Mouse (Mus musculus): ENCODE results near the gene Gabbr2. TPM values are rescaled to one million over a fixed set of nuclear protein-coding genes. Genes with fewer than 3 reads are reported as not detected.

Gene Gabbr2
- 0.08 and 0.28 TPM in 2 replicates for polyA plus RNA-seq (2016; fragmentation: Nextera tagmentation; extraction: Ambion mirVana)

- Histone ChIP-seq H3K4me3 (peak within 1 kb of the TSS; percentile 43), H3K27ac (no peak within 1 kb of the TSS), H3K27me3 (replicated peaks) (peaks cover 79% of the 10 kb centered on the region), H3K9me3 (replicated peaks) (no peaks in the 10 kb centered on the region), H3K4me2 (peak within 1 kb of the TSS; percentile 67), H3K36me3 (no peaks in the 10 kb centered on the region), H3K9ac (no peak within 1 kb of the TSS), H3K4me1 (0 out of 2 replicates have a peak, but pooled peaks cover 4% of the 10 kb centered on the region)
- ATAC-seq, result no peak
- WGBS (ENCODE audit: insufficient replicate concordance), result 5% methylated on average over 113 of the region's 134 CpGs
Observed at GRCm38 (mm10) chr4:46991016-46991958, at the start of gene Gabbr2. Gene Gabbr2, minus strand, starts transcription at chr4:46991873.

DNA sequence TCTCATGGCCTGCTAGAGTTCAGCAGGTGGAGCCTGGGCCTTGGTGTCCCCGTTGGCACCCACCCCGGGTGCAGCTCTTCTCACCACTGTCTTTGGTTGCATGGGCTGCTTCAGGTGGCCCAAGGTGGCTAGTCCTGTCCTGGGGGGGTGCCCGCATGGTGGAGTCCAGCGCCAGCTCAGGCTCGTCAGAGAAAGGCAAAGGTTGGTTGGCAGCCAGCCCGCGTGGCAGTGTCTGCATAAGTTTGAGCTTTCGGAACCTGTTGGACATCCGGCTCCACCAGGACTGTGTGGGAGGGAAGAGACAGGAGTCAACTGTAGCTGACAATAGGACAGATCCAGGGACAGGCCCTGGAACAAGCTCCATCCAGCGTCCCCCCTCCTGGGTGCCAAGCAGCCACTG, 47.9 kb upstream of the Gabbr2 start:
- Histone ChIP-seq H3K4me1 (no peaks in the 10 kb centered on the region), H3K4me3 (no peak overlapping the region), H3K9me3 (replicated peaks) (no peaks in the 10 kb centered on the region), H3K9ac (no peak overlapping the region), H3K27ac (no peak overlapping the region), H3K36me3 (no peaks in the 10 kb centered on the region), H3K4me2 (no peak overlapping the region), H3K27me3 (replicated peaks) (no peaks in the 10 kb centered on the region; the same call in 1 of the 2 replicates)
- no peak for ATAC-seq
- WGBS (ENCODE audit: insufficient replicate concordance), result 76% methylated on average over 10 of the region's 10 CpGs

DNA sequence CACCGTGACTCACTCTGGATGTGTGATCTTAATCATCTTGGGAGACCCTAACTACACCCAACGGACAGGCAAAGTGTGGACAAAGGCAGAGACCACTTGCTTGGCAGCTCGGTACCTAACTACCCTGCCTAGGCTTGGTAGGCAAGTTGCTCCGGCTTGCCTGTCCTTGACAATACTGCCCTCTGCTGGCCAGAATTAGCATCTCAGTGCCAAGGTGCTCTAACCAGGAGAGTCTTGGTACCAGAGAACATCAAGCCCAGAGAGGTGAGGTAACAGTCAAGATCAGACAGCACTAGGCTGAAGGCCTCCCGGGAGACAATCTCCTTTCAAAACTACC, 45.6 kb upstream of the Gabbr2 start:
- Histone ChIP-seq H3K36me3 (no peaks in the 10 kb centered on the region), H3K4me3 (no peak overlapping the region), H3K9me3 (replicated peaks) (no peaks in the 10 kb centered on the region), H3K4me2 (no peak overlapping the region), H3K4me1 (no peaks in the 10 kb centered on the region), H3K27me3 (replicated peaks) (no peaks in the 10 kb centered on the region; the same call in 1 of the 2 replicates), H3K9ac (no peak overlapping the region), H3K27ac (no peak overlapping the region)
- ATAC-seq, result peak; percentile 32; the same call in 1 of the 2 replicates
- 17% methylated on average over 5 of the region's 5 CpGs for WGBS (ENCODE audit: insufficient replicate concordance)

GRCm38 (mm10) chr4:47036486-47037320, 45.0 kb upstream of the Gabbr2 start:
- H3K9ac ChIP-seq, result no peak overlapping the region
- no peaks in the 10 kb centered on the region for H3K9me3 ChIP-seq (replicated peaks)
- WGBS (ENCODE audit: insufficient replicate concordance), result 56% methylated on average over 13 of the region's 13 CpGs
- H3K27me3 ChIP-seq (replicated peaks), result no peaks in the 10 kb centered on the region; the same call in 1 of the 2 replicates
- no peak overlapping the region for H3K4me2 ChIP-seq
- no peaks in the 10 kb centered on the region for H3K36me3 ChIP-seq
- no peak for ATAC-seq
- no peak overlapping the region for H3K27ac ChIP-seq
- no peaks in the 10 kb centered on the region for H3K4me1 ChIP-seq
- no peak overlapping the region for H3K4me3 ChIP-seq

- Histone ChIP-seq H3K36me3 (no peaks in the 10 kb centered on the region), H3K9me3 (replicated peaks) (no peaks in the 10 kb centered on the region), H3K27me3 (replicated peaks) (no peaks in the 10 kb centered on the region; the same call in 1 of the 2 replicates), H3K9ac (no peak overlapping the region), H3K27ac (no peak overlapping the region), H3K4me2 (no peak overlapping the region), H3K4me1 (no peaks in the 10 kb centered on the region), H3K4me3 (no peak overlapping the region)
- WGBS (ENCODE audit: insufficient replicate concordance), result 61% methylated on average over 14 of the region's 14 CpGs
- no peak for ATAC-seq
Observed at GRCm38 (mm10) chr4:47035536-47035935, 43.9 kb upstream of the Gabbr2 start.

DNA sequence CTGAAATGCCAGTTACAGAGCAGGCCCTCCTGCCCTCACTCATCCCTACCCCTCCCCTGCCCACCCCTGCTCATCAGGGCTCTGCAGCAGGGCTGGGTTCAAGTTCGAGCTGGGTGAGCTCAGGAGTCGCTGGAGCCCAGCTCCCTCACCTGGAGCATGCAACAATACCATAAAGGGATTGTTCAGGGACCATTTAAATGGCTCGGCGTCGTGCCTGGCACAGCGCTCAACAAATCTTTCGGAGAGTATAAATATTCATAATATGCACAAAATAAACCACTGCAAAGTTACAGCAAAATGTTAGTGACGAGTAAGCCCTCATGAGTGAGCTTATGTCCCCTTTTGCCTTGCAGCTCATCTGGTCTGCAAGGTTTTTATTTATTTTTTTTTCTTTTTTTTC, 40.5 kb upstream of the Gabbr2 start:
- Histone ChIP-seq H3K4me3 (no peak overlapping the region), H3K4me2 (no peak overlapping the region), H3K4me1 (no peaks in the 10 kb centered on the region), H3K27ac (no peak overlapping the region), H3K36me3 (no peaks in the 10 kb centered on the region), H3K9ac (no peak overlapping the region), H3K9me3 (replicated peaks) (no peaks in the 10 kb centered on the region), H3K27me3 (replicated peaks) (no peaks in the 10 kb centered on the region; the same call in 1 of the 2 replicates)
- 67% methylated on average over 8 of the region's 8 CpGs for WGBS (ENCODE audit: insufficient replicate concordance)
- no peak for ATAC-seq

- WGBS (ENCODE audit: insufficient replicate concordance), result 57% methylated on average over 5 of the region's 5 CpGs
- no peak for ATAC-seq
- no peaks in the 10 kb centered on the region for H3K36me3 ChIP-seq
Observed at GRCm38 (mm10) chr4:47028791-47029190, 37.1 kb upstream of the Gabbr2 start.

DNA sequence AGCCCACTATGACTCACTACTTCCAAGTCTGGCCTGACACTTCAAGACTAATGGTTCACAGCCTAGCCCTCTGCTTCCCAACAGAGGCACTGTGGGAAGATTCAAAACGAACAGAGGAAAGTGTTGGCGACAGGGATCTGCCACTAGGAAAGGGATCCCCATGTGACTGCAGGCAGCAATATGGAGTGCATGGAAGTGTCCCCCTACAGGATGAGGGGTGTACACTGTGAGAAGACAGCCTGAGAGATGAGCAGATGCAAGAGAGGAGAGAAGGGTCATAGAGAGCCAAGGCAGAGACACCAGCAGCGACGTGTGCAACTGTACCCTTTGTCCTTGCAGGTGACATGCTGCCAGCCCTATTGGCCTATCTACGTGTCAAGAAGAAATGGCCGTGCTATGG, 32.3 kb upstream of the Gabbr2 start:
- no peak overlapping the region for H3K4me2 ChIP-seq
- no peaks in the 10 kb centered on the region for H3K9me3 ChIP-seq (replicated peaks)
- H3K4me1 ChIP-seq, result no peaks in the 10 kb centered on the region
- no peak overlapping the region for H3K9ac ChIP-seq
- peaks cover 12% of the 10 kb centered on the region; the same call in 1 of the 2 replicates for H3K27me3 ChIP-seq (replicated peaks)
- H3K4me3 ChIP-seq, result no peak overlapping the region
- H3K36me3 ChIP-seq, result no peaks in the 10 kb centered on the region
- ATAC-seq, result no peak
- H3K27ac ChIP-seq, result no peak overlapping the region
- WGBS (ENCODE audit: insufficient replicate concordance), result 62% methylated on average over 6 of the region's 6 CpGs

More at GRCm38 (mm10) chr4:47028791-47029190, 37.1 kb upstream of the Gabbr2 start:
- H3K27me3 ChIP-seq (replicated peaks), result no peaks in the 10 kb centered on the region
- H3K27ac ChIP-seq, result no peak overlapping the region
- H3K9me3 ChIP-seq (replicated peaks), result no peaks in the 10 kb centered on the region
- no peak overlapping the region for H3K4me3 ChIP-seq
- H3K4me2 ChIP-seq, result no peak overlapping the region
- no peaks in the 10 kb centered on the region for H3K4me1 ChIP-seq
- H3K9ac ChIP-seq, result no peak overlapping the region

DNA sequence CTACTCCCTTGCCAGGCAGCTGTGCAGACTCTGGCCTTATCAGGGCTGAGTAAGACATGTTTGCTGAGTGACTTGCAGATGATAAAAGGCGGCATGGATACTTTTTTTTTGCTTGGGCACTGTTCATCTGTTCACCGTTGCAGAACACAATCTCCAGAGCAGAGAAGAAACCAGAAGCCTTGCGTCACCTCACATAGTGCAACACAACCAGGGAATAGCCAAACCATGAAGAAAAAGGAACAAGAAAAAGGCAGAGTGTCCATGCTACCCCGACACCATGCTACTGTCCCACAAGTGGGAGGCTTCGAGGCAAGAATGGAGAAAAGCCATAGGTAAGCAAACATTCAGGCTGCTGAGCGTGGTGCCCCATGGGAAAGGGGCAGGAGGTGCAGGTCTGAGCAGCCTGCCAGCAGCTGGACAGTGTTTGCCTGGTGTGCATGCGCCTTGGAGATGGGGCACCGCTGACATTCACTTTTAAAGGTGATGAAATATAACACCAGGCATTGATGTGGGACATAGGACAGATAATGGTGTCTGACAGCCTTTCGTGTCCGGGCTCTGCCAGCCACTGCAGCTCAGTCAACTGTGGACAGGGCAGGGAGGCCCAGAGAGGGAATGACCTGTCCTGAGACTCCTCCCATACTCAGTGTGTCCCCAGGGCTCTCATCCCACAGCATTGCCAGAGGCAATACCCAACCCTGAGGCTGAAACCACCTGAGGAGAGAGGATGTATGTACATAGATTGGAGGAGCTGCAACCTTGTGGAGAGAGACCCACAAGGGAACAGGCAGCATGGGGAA, 31.3 kb upstream of the Gabbr2 start:
- 60% methylated on average over 10 of the region's 10 CpGs for WGBS (ENCODE audit: insufficient replicate concordance)
- Histone ChIP-seq H3K4me3 (no peak overlapping the region), H3K4me2 (no peak overlapping the region), H3K9ac (no peak overlapping the region), H3K9me3 (replicated peaks) (no peaks in the 10 kb centered on the region), H3K4me1 (no peaks in the 10 kb centered on the region), H3K36me3 (no peaks in the 10 kb centered on the region), H3K27ac (no peak overlapping the region), H3K27me3 (replicated peaks) (peaks cover 12% of the 10 kb centered on the region; the same call in 1 of the 2 replicates)
- no peak for ATAC-seq

GRCm38 (mm10) chr4:47020563-47020962, 28.9 kb upstream of the Gabbr2 start:
- Histone ChIP-seq H3K4me2 (no peak overlapping the region), H3K9ac (no peak overlapping the region), H3K4me1 (peaks cover 2% of the 10 kb centered on the region; the same call in 1 of the 2 replicates), H3K27ac (no peak overlapping the region), H3K4me3 (no peak overlapping the region), H3K27me3 (replicated peaks) (peaks cover 12% of the 10 kb centered on the region; the same call in 1 of the 2 replicates), H3K9me3 (replicated peaks) (no peaks in the 10 kb centered on the region), H3K36me3 (no peaks in the 10 kb centered on the region)
- WGBS (ENCODE audit: insufficient replicate concordance), result 8% methylated on average over 5 of the region's 5 CpGs
- ATAC-seq, result no peak

- ATAC-seq, result no peak
- WGBS (ENCODE audit: insufficient replicate concordance), result 24% methylated on average over 3 of the region's 3 CpGs
- no peak overlapping the region for H3K4me2 ChIP-seq
- H3K9ac ChIP-seq, result no peak overlapping the region
- H3K9me3 ChIP-seq (replicated peaks), result no peaks in the 10 kb centered on the region
- H3K4me3 ChIP-seq, result no peak overlapping the region
- no peaks in the 10 kb centered on the region for H3K36me3 ChIP-seq
- no peak overlapping the region for H3K27ac ChIP-seq
- H3K27me3 ChIP-seq (replicated peaks), result no peaks in the 10 kb centered on the region
- peaks cover 13% of the 10 kb centered on the region for H3K4me1 ChIP-seq
Observed at GRCm38 (mm10) chr4:47015156-47015555, 23.5 kb upstream of the Gabbr2 start.

All from liver, embryonic 12.5 days (tissue).